Mouse (Mus musculus) ES-E14 (cell line): ENCODE data around the gene Gm44965.

Source experiments
- CHD2 ChIP-seq: IDR thresholded peaks from 2 replicates; pipeline ENCODE4 v1.6.1; 2014; ENCODE audit warnings: mild to moderate bottlenecking, low read depth, low read length, inconsistent platforms
- HCFC1 ChIP-seq: IDR thresholded peaks from 2 replicates; pipeline ENCODE4 v1.6.1; 2012; ENCODE audit warnings: low read length, inconsistent platforms, borderline replicate concordance; ENCODE audit not compliant: insufficient read depth
- MAFK ChIP-seq: IDR thresholded peaks from 2 replicates; pipeline ENCODE4 v1.6.1; 2014; ENCODE audit warnings: mild to moderate bottlenecking, low read depth, low read length, inconsistent platforms; ENCODE audit not compliant: insufficient read depth
- ZC3H11A ChIP-seq: IDR thresholded peaks from 2 replicates; pipeline ENCODE4 v1.6.1; 2012; ENCODE audit warnings: low read depth, mild to moderate bottlenecking, inconsistent platforms, low read length, borderline replicate concordance

- TF ChIP-seq CHD2 (no peak), ZC3H11A (no peak), HCFC1 (no peak), MAFK (no peak)
Measured at GRCm38 (mm10) chr6:48548314-48548713, 45.4 kb upstream of the Gm44965 start.
